Mouse (Mus musculus) liver, embryonic 13.5 days (tissue): ENCODE data around the gene Tgfb2. TPM values are rescaled to one million over a fixed set of nuclear protein-coding genes. Genes with fewer than 3 reads are reported as not detected.

ENCODE experiments used
- ATAC-seq: fragments of 200-750 bp; cut with Nextera tagmentation; 2 replicates; pipeline ENCODE4 v1.8.0; 2017; ENCODE audit warnings: low read depth, mild to moderate bottlenecking, moderate number of reproducible peaks, moderate library complexity
- DNase-seq: peaks from one replicate; pipeline ENCODE4 v3.0.0; 2022
- H3K27ac ChIP-seq: fragments of 300-500 bp; sonication (generic); 2 replicates; pipeline ENCODE4 v1.5.1; 2015; ENCODE audit warnings: moderate library complexity, mild to moderate bottlenecking, inconsistent platforms
- H3K27me3 ChIP-seq: fragments of 300-500 bp; sonication (generic); 2 replicates; pipeline ENCODE4 v1.6.1; 2015; ENCODE audit warnings: mild to moderate bottlenecking, inconsistent platforms
- H3K36me3 ChIP-seq: fragments of 300-500 bp; sonication (generic); 2 replicates; pipeline ENCODE4 v1.6.1; 2015; ENCODE audit warnings: mild to moderate bottlenecking, inconsistent platforms
- H3K4me1 ChIP-seq: fragments of 300-500 bp; sonication (generic); replicated peaks from 2 replicates; pipeline ENCODE4 v1.6.1; 2015; ENCODE audit warnings: inconsistent platforms
- H3K4me2 ChIP-seq: fragments of 300-500 bp; sonication (generic); 2 replicates; pipeline ENCODE4 v1.6.1; 2015; ENCODE audit warnings: inconsistent platforms, mild to moderate bottlenecking, moderate library complexity
- H3K4me3 ChIP-seq: fragments of 300-500 bp; sonication (generic); replicated peaks from 2 replicates; pipeline ENCODE4 v1.5.1; 2015; ENCODE audit warnings: mild to moderate bottlenecking, inconsistent platforms
- H3K9ac ChIP-seq: fragments of 300-500 bp; sonication (generic); 2 replicates; pipeline ENCODE4 v1.6.1; 2015; ENCODE audit warnings: mild to moderate bottlenecking, inconsistent platforms
- H3K9me3 ChIP-seq: fragments of 300-500 bp; sonication (generic); replicated peaks from 2 replicates; pipeline ENCODE4 v1.6.1; 2016; ENCODE audit warnings: inconsistent platforms
- WGBS: fragments of 180-500 bp; shearing (Covaris S2); methylation state at CpG from one replicate; pipeline ENCODE4 v1.1.7; 2015; ENCODE audit not compliant: insufficient replicate concordance; 5-methylcytosine and 5-hydroxymethylcytosine counted together
- polyA plus RNA-seq: library from polyadenylated mRNA; unstranded; fragments of >200 nt; fragmentation: Nextera tagmentation; extraction: Ambion mirVana; gene quantifications from 2 replicates; pipeline ENCODE4 v1.2.1, GENCODE M21; 2015

Tgfb2 gene
- polyA plus RNA-seq, 1 experiment from 2014 or later = 2.1 TPM

- WGBS = 77% methylated on average over 6 of the region's 6 CpGs
Observed at GRCm38 (mm10) chr1:186675263-186675662, 30.5 kb downstream of the Tgfb2 start.

DNA sequence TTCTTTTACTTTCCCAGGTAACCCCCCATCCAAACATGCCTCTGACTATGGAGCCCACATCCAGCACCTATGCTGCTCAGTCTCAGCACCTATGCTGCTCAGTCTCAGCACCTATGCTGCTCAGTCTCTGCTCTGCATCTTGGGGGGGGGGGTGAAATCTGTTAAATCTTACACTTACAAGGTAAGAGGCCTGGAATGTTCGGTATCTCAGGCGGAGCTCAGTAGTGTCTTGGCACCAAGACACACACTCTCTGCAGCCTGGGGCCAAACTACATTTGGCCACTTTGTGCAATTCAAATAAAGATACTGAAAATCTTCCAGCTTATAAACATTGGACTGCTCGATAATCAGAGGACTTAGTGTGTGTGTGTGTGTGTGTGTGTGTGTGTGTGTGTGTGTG is 31.2 kb downstream of the Tgfb2 start:
- H3K9ac ChIP-seq = no peak overlapping the region
- WGBS = 65% methylated on average over 3 of the region's 3 CpGs

More at GRCm38 (mm10) chr1:186675263-186675662, 30.5 kb downstream of the Tgfb2 start:
- no peak overlapping the region for H3K4me2 ChIP-seq
- DNase-seq (no peak), ATAC-seq (no peak)
- no peaks in the 10 kb centered on the region for H3K4me1 ChIP-seq
- H3K27ac ChIP-seq = no peak overlapping the region
- no peak overlapping the region for H3K9ac ChIP-seq
- H3K4me3 ChIP-seq = no peak overlapping the region
- H3K36me3 ChIP-seq = no peaks in the 10 kb centered on the region
- no peaks in the 10 kb centered on the region for H3K9me3 ChIP-seq
- H3K27me3 ChIP-seq = no peaks in the 10 kb centered on the region

GRCm38 (mm10) chr1:186673166-186673565 is 32.6 kb downstream of the Tgfb2 start:
- Histone ChIP-seq H3K27me3 (no peaks in the 10 kb centered on the region), H3K9ac (no peak overlapping the region), H3K4me2 (no peak overlapping the region), H3K9me3 (no peaks in the 10 kb centered on the region), H3K4me1 (no peaks in the 10 kb centered on the region), H3K36me3 (no peaks in the 10 kb centered on the region), H3K4me3 (no peak overlapping the region), H3K27ac (no peak overlapping the region)
- WGBS = 69% methylated on average over 4 of the region's 4 CpGs
- no peak for DNase-seq
- no peak for ATAC-seq

More for the DNA sequence above, 31.2 kb downstream of the Tgfb2 start:
- no peak overlapping the region for H3K4me2 ChIP-seq
- H3K27ac ChIP-seq = no peak overlapping the region
- ATAC-seq (no peak), DNase-seq (no peak)
- no peaks in the 10 kb centered on the region for H3K36me3 ChIP-seq
- H3K27me3 ChIP-seq = no peaks in the 10 kb centered on the region
- no peaks in the 10 kb centered on the region for H3K4me1 ChIP-seq
- H3K4me3 ChIP-seq = no peak overlapping the region
- H3K9me3 ChIP-seq = no peaks in the 10 kb centered on the region

GRCm38 (mm10) chr1:186663412-186663811 is 42.4 kb downstream of the Tgfb2 start:
- H3K4me2 ChIP-seq = no peak overlapping the region
- no peak overlapping the region for H3K27ac ChIP-seq
- no peak overlapping the region for H3K9ac ChIP-seq
- 71% methylated on average over 11 of the region's 11 CpGs for WGBS
- no peak overlapping the region for H3K4me3 ChIP-seq
- H3K4me1 ChIP-seq = no peaks in the 10 kb centered on the region
- H3K9me3 ChIP-seq = no peaks in the 10 kb centered on the region
- no peak for ATAC-seq
- H3K36me3 ChIP-seq = no peaks in the 10 kb centered on the region
- no peaks in the 10 kb centered on the region for H3K27me3 ChIP-seq
- DNase-seq = no peak

DNA sequence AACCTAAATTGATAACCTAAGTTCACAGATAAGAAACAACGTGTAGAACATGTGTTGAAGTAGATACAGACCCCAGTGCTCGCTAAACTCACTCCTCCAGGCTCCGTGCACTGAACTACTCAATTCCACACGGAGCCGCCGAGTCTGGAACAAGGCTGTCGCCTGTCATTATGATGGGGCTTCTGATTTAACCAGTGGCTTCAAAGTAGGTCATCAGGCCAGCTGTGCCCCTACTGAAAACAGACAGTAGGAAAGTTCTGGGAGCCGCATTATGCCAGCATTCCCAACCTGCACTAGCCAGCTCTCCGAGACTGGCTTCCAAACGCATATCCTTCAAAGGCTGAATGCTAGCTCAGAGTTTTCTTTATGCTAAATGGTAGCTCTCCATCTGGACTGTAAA is 42.8 kb downstream of the Tgfb2 start:
- H3K27ac ChIP-seq = no peak overlapping the region
- H3K36me3 ChIP-seq = no peaks in the 10 kb centered on the region
- no peak overlapping the region for H3K4me2 ChIP-seq
- ATAC-seq (no peak), DNase-seq (no peak)
- WGBS = 68% methylated on average over 10 of the region's 10 CpGs
- H3K27me3 ChIP-seq = no peaks in the 10 kb centered on the region
- no peaks in the 10 kb centered on the region for H3K4me1 ChIP-seq
- H3K4me3 ChIP-seq = no peak overlapping the region
- H3K9ac ChIP-seq = no peak overlapping the region
- no peaks in the 10 kb centered on the region for H3K9me3 ChIP-seq

GRCm38 (mm10) chr1:186661206-186661921 is 44.4 kb downstream of the Tgfb2 start:
- H3K9me3 ChIP-seq = no peaks in the 10 kb centered on the region
- no peaks in the 10 kb centered on the region for H3K36me3 ChIP-seq
- no peak overlapping the region for H3K4me2 ChIP-seq
- no peak overlapping the region for H3K27ac ChIP-seq
- DNase-seq (no peak), ATAC-seq (no peak)
- H3K4me3 ChIP-seq = no peak overlapping the region
- 71% methylated on average over 15 of the region's 15 CpGs for WGBS
- no peak overlapping the region for H3K9ac ChIP-seq
- H3K27me3 ChIP-seq = no peaks in the 10 kb centered on the region
- no peaks in the 10 kb centered on the region for H3K4me1 ChIP-seq

- no peaks in the 10 kb centered on the region for H3K9me3 ChIP-seq
- H3K9ac ChIP-seq = no peak overlapping the region
- no peaks in the 10 kb centered on the region for H3K36me3 ChIP-seq
- H3K4me3 ChIP-seq = no peak overlapping the region
- DNase-seq (no peak), ATAC-seq (no peak)
- H3K27me3 ChIP-seq = no peaks in the 10 kb centered on the region
- 77% methylated on average over 11 of the region's 11 CpGs for WGBS
- no peak overlapping the region for H3K4me2 ChIP-seq
- no peak overlapping the region for H3K27ac ChIP-seq
- H3K4me1 ChIP-seq = no peaks in the 10 kb centered on the region
Observed at GRCm38 (mm10) chr1:186658783-186659182, 47.0 kb downstream of the Tgfb2 start.

- H3K36me3 ChIP-seq = no peaks in the 10 kb centered on the region
- DNase-seq (no peak), ATAC-seq (no peak)
- WGBS = 71% methylated on average over 16 of the region's 16 CpGs
- H3K27ac ChIP-seq = no peak overlapping the region
- H3K4me2 ChIP-seq = no peak overlapping the region
- H3K9me3 ChIP-seq = no peaks in the 10 kb centered on the region
- H3K4me1 ChIP-seq = no peaks in the 10 kb centered on the region
- H3K27me3 ChIP-seq = no peaks in the 10 kb centered on the region
- no peak overlapping the region for H3K4me3 ChIP-seq
- no peak overlapping the region for H3K9ac ChIP-seq
Observed at GRCm38 (mm10) chr1:186657559-186658219, 48.1 kb downstream of the Tgfb2 start.

- Histone ChIP-seq H3K4me2 (no peak overlapping the region), H3K4me1 (no peaks in the 10 kb centered on the region), H3K9me3 (no peaks in the 10 kb centered on the region), H3K36me3 (no peaks in the 10 kb centered on the region), H3K27ac (no peak overlapping the region), H3K27me3 (no peaks in the 10 kb centered on the region), H3K9ac (no peak overlapping the region), H3K4me3 (no peak overlapping the region)
- WGBS = 62% methylated on average over 5 of the region's 5 CpGs
- DNase-seq = no peak
- ATAC-seq = no peak
Observed at GRCm38 (mm10) chr1:186656732-186657329, 49.0 kb downstream of the Tgfb2 start.

DNA sequence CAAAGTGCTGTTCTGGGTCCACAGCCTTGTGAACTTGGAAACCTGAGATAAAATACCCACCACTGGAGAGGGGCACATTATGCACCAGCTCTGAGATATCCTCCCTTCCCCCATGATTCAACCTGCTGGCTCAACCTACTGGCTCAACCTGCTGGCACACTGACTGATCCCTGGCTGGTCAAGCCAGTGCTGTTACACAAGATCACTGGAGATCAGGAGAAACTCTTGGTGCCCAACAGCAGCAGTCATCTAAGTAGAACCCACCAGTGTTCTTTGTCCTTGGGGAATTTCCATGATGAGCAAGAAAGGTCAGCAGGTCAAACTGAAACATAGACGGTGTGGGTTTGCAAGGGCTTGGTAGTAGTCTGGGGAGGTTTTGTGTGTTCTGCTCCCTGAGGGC is 49.6 kb downstream of the Tgfb2 start:
- H3K4me1 ChIP-seq = no peaks in the 10 kb centered on the region
- no peak overlapping the region for H3K27ac ChIP-seq
- H3K9me3 ChIP-seq = no peaks in the 10 kb centered on the region
- WGBS = 58% methylated on average over 1 of the region's 1 CpGs
- no peaks in the 10 kb centered on the region for H3K36me3 ChIP-seq
- DNase-seq (no peak), ATAC-seq (no peak)
- H3K4me3 ChIP-seq = no peak overlapping the region
- H3K27me3 ChIP-seq = no peaks in the 10 kb centered on the region
- H3K4me2 ChIP-seq = no peak overlapping the region
- H3K9ac ChIP-seq = no peak overlapping the region

- Histone ChIP-seq H3K4me3 (no peak overlapping the region), H3K36me3 (no peaks in the 10 kb centered on the region), H3K9me3 (no peaks in the 10 kb centered on the region), H3K27ac (no peak overlapping the region), H3K9ac (no peak overlapping the region), H3K4me1 (no peaks in the 10 kb centered on the region), H3K4me2 (no peak overlapping the region), H3K27me3 (no peaks in the 10 kb centered on the region)
- no peak for DNase-seq
- WGBS = 55% methylated on average over 4 of the region's 4 CpGs
- ATAC-seq = no peak
Observed at GRCm38 (mm10) chr1:186655096-186655495, 50.7 kb downstream of the Tgfb2 start.
